Mouse (Mus musculus) forebrain, embryonic 12.5 days (tissue): ENCODE measurements around the gene Emc1. TPM values are rescaled to one million over a fixed set of nuclear protein-coding genes. Genes with fewer than 3 reads are reported as not detected.

Experiments
- ATAC-seq: fragments of 200-750 bp; cut with Nextera tagmentation; 2 replicates; pipeline ENCODE4 v1.8.0; 2017; ENCODE audit warnings: moderate TSS enrichment; ENCODE audit not compliant: low FRiP score
- H3K27ac ChIP-seq: fragments of 300-500 bp; sonication (generic); 2 replicates; pipeline ENCODE4 v1.5.1; 2016; ENCODE audit warnings: mild to moderate bottlenecking
- H3K27me3 ChIP-seq: fragments of 300-500 bp; sonication (generic); 2 replicates; pipeline ENCODE4 v1.6.1; 2016; ENCODE audit warnings: mild to moderate bottlenecking
- H3K36me3 ChIP-seq: fragments of 300-500 bp; sonication (generic); replicated peaks from 2 replicates; pipeline ENCODE4 v1.6.1; 2016; ENCODE audit warnings: mild to moderate bottlenecking
- H3K4me1 ChIP-seq: fragments of 300-500 bp; sonication (generic); 2 replicates; pipeline ENCODE4 v1.6.1; 2016
- H3K4me2 ChIP-seq: fragments of 300-500 bp; sonication (generic); 2 replicates; pipeline ENCODE4 v1.6.1; 2016; ENCODE audit warnings: mild to moderate bottlenecking, moderate library complexity
- H3K4me3 ChIP-seq: fragments of 300-500 bp; sonication (generic); replicated peaks from 2 replicates; pipeline ENCODE4 v1.5.1; 2016; ENCODE audit warnings: mild to moderate bottlenecking
- H3K9ac ChIP-seq: fragments of 300-500 bp; sonication (generic); 2 replicates; pipeline ENCODE4 v1.6.1; 2016; ENCODE audit warnings: mild to moderate bottlenecking
- H3K9me3 ChIP-seq: fragments of 300-500 bp; sonication (generic); 2 replicates; pipeline ENCODE4 v1.6.1; 2016
- WGBS: fragments of 180-500 bp; shearing (Covaris S2); methylation state at CpG from one replicate; pipeline ENCODE4 v1.1.7; 2016; 5-methylcytosine and 5-hydroxymethylcytosine counted together
- microRNA-seq: library from miRNA; unstranded; fragments of <30 nt; microRNA quantifications from one replicate; pipeline ENCODE4, GENCODE M21; 2017
- polyA plus RNA-seq: library from polyadenylated mRNA; unstranded; fragments of >200 nt; fragmentation: Nextera tagmentation; extraction: Ambion mirVana; gene quantifications from 2 replicates; pipeline ENCODE4 v1.2.1, GENCODE M21; 2016

Emc1 gene
- polyA plus RNA-seq, 1 experiment from 2014 or later = 34.9 TPM

GRCm38 (mm10) chr4:139403214-139403613 is 50.8 kb downstream of the Emc1 start:
- WGBS = 84% methylated on average over 14 of the region's 14 CpGs
- no peak overlapping the region for H3K9ac ChIP-seq
- H3K27me3 ChIP-seq = no peaks in the 10 kb centered on the region
- H3K4me1 ChIP-seq = no peaks in the 10 kb centered on the region
- peaks cover 99% of the 10 kb centered on the region for H3K36me3 ChIP-seq
- H3K4me2 ChIP-seq = no peak overlapping the region
- no peak for ATAC-seq
- no peak overlapping the region for H3K4me3 ChIP-seq
- no peaks in the 10 kb centered on the region for H3K9me3 ChIP-seq
- no peak overlapping the region for H3K27ac ChIP-seq

- H3K4me2 ChIP-seq = no peak overlapping the region
- H3K4me1 ChIP-seq = no peaks in the 10 kb centered on the region
- ATAC-seq = no peak
- H3K27ac ChIP-seq = no peak overlapping the region
- no peak overlapping the region for H3K9ac ChIP-seq
- no peaks in the 10 kb centered on the region for H3K27me3 ChIP-seq
- 96% methylated on average over 3 of the region's 3 CpGs for WGBS
- peaks cover 99% of the 10 kb centered on the region for H3K36me3 ChIP-seq
- no peaks in the 10 kb centered on the region for H3K9me3 ChIP-seq
- no peak overlapping the region for H3K4me3 ChIP-seq
Observed at GRCm38 (mm10) chr4:139411351-139411750, 59.0 kb downstream of the Emc1 start.

DNA sequence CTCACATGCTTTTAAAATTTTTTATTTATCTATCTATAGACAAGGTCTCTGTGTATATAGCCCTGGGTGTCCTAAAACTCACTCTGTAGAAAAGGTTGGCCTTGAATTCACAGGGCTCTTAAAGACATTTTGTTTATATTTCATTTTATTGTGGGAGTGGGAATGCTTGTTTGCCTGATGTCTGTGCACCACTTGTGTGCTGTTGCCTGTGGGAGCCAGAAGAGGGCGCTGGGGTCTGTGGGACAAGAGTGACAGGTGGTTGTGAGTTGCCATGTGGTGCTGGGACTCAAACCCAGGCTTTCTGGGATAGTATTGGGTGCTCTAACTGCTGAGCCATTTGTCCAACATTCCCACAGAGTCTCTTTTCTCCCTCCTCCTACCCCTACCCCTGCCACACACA is 65.5 kb downstream of the Emc1 start:
- Histone ChIP-seq H3K4me3 (no peak overlapping the region), H3K9ac (no peak overlapping the region), H3K27me3 (no peaks in the 10 kb centered on the region), H3K4me2 (no peak overlapping the region), H3K27ac (no peak overlapping the region), H3K4me1 (no peaks in the 10 kb centered on the region), H3K36me3 (peaks cover 100% of the 10 kb centered on the region), H3K9me3 (no peaks in the 10 kb centered on the region)
- 67% methylated on average over 1 of the region's 1 CpGs for WGBS
- no peak for ATAC-seq

- 93% methylated on average over 7 of the region's 7 CpGs for WGBS
Observed at GRCm38 (mm10) chr4:139421621-139422020, 69.2 kb downstream of the Emc1 start.

DNA sequence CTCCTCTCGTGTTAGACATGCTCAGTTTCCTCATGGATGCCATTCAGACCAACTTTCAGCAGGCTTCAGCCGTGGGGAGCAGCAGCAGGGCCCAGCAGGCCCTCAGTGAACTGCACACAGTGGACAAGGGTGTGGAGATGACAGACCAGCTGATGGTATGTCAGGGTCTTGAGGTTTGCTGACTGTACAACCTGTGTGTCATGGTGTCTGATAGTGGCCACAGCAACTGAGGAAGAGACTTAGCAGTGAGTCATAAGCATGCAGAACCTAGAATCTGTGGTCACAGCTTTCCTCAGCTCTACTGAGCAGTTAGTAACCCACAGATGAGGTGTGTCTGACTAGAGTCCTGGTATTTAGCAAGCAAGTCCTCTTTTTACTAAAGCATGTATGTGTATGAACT is 70.0 kb downstream of the Emc1 start:
- 92% methylated on average over 2 of the region's 2 CpGs for WGBS
- H3K9ac ChIP-seq = no peak overlapping the region

More at GRCm38 (mm10) chr4:139421621-139422020, 69.2 kb downstream of the Emc1 start:
- peaks cover 100% of the 10 kb centered on the region for H3K36me3 ChIP-seq
- H3K27ac ChIP-seq = no peak overlapping the region
- no peaks in the 10 kb centered on the region for H3K9me3 ChIP-seq
- no peaks in the 10 kb centered on the region for H3K4me1 ChIP-seq
- no peak overlapping the region for H3K4me2 ChIP-seq
- no peak overlapping the region for H3K9ac ChIP-seq
- no peak overlapping the region for H3K4me3 ChIP-seq
- no peaks in the 10 kb centered on the region for H3K27me3 ChIP-seq
- no peak for ATAC-seq

GRCm38 (mm10) chr4:139423270-139423669 is 70.9 kb downstream of the Emc1 start:
- Histone ChIP-seq H3K9ac (no peak overlapping the region), H3K4me2 (no peak overlapping the region), H3K27me3 (no peaks in the 10 kb centered on the region), H3K36me3 (peaks cover 100% of the 10 kb centered on the region), H3K27ac (no peak overlapping the region), H3K4me1 (no peaks in the 10 kb centered on the region), H3K4me3 (no peak overlapping the region), H3K9me3 (no peaks in the 10 kb centered on the region)
- ATAC-seq = no peak
- WGBS = 85% methylated on average over 2 of the region's 2 CpGs

More for the DNA sequence above, 70.0 kb downstream of the Emc1 start:
- Histone ChIP-seq H3K36me3 (peaks cover 100% of the 10 kb centered on the region), H3K4me3 (no peak overlapping the region), H3K4me2 (no peak overlapping the region), H3K27ac (no peak overlapping the region), H3K4me1 (no peaks in the 10 kb centered on the region), H3K9me3 (no peaks in the 10 kb centered on the region), H3K27me3 (no peaks in the 10 kb centered on the region)
- ATAC-seq = no peak

Small RNA genes within 50 kb of the gene (microRNA-seq; reads per million reads assigned to microRNA genes)
- gene Gm24245 (2.9 reads per million, percentile 6 among the genes with 10 or more reads in this experiment), gene Gm25732 (1.5 reads per million)

Other genes starting within 250 kb of the Emc1 start
- gene Minos1, start 221.5 kb upstream of the Emc1 start, polyA plus RNA-seq = 416 and 438 TPM in 2 replicates
- gene Capzb, start 159.7 kb upstream of the Emc1 start, polyA plus RNA-seq = 307 and 312 TPM in 2 replicates
- 11.6 and 12.5 TPM in 2 replicates for gene Pqlc2, start 41.9 kb upstream of the Emc1 start, polyA plus RNA-seq
- 70.7 and 78.1 TPM in 2 replicates for gene Akr7a5, start 41.8 kb upstream of the Emc1 start, polyA plus RNA-seq
- 113 and 126 TPM in 2 replicates for gene Mrto4, start within 50 bp of the Emc1 start, polyA plus RNA-seq
- 76.0 and 81.5 TPM in 2 replicates for gene Ubr4, start within 50 bp of the Emc1 start, polyA plus RNA-seq
- gene Iffo2, start 178.0 kb downstream of the Emc1 start, polyA plus RNA-seq = 3.3 and 4.5 TPM in 2 replicates